Mouse (Mus musculus): ENCODE data around the gene Cyp26a1. TPM values are rescaled to one million over a fixed set of nuclear protein-coding genes. Genes with fewer than 3 reads are reported as not detected.
A peak's percentile ranks its signal among the peaks of the same experiment; 100 is the strongest.

The Cyp26a1 gene
- polyA plus RNA-seq, 1 experiment = 0.06 TPM

DNA sequence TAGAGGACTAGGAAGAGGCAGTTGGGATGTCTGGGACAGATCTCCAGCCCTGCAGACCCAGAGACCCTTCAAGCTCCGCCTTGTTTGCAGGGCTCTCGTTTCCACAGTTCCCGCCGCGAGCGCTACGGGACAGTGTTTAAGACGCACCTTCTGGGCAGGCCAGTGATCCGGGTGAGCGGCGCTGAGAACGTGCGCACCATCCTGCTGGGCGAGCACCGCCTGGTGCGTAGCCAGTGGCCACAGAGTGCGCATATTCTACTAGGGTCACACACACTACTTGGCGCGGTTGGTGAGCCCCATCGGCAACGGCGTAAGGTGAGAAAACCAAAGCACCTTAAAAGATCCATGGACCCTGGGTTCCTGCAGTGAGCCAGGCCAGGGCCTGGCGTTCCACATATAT, 11.3 kb upstream of the Cyp26a1 start:
- H3K79me3 ChIP-seq (ENCODE audit: low read depth) = no peaks in the 10 kb centered on the region
- no peak overlapping the region for H3K4me3 ChIP-seq (ENCODE audit: insufficient read depth, poor library complexity, severe bottlenecking)
- H3K27me3 ChIP-seq (ENCODE audit: control insufficient read depth, insufficient read depth, insufficient read length) = no peaks in the 10 kb centered on the region
- H3ac ChIP-seq (ENCODE audit: control insufficient read depth, insufficient read length, low read depth) = no peak overlapping the region
- TF ChIP-seq MYOD1 (IDR thresholded peaks at IDR 0.05; ENCODE audit: control insufficient read depth, insufficient read length, low read depth) = no peak
- no peak for TF ChIP-seq MYOG (IDR thresholded peaks at IDR 0.05; ENCODE audit: control insufficient read depth, extremely low read depth, insufficient read length)
- no peak for TF ChIP-seq USF1 (IDR thresholded peaks at IDR 0.05; ENCODE audit: low read depth)
- no peaks in the 10 kb centered on the region for H3K36me3 ChIP-seq (ENCODE audit: control insufficient read depth, insufficient read depth)
- H3K79me2 ChIP-seq (ENCODE audit: control insufficient read depth, insufficient read depth) = no peaks in the 10 kb centered on the region

DNA sequence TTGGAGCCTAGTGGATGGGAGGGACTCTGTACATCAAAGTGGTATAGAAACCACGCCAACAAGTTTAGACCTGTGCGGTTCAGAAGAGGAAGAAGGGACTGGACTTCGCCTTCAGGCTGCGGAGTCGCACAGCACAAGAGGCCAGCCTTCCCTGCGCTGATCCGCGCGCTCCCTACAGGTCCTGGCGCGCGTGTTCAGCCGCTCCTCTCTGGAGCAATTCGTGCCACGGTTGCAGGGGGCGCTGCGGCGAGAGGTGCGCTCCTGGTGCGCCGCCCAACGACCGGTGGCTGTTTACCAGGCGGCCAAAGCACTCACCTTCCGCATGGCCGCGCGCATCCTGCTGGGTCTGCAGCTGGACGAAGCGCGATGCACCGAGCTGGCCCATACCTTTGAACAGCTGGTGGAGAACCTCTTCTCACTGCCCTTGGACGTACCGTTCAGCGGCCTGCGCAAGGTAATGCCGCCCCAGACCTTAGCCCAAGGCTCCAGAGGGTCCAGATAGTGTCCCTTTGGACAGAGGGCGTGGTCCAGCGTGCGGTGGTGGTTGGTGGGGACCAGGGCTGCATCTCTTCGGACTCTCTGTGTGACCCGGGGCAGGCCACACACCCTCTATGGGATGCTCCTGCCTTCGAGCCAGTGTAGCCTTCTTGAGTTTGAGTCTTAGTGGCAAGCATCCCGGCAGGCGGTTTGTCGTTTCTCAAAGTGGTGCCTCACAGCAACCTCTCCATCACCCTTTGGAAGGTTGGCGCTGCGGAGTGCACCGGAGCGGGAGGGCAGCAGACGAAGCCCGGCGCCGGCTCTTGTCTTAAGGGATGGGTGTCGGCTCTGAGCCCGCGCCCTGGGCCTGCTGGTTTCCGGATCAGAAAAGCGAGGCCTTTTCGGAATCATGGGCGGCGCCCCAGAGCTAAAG, 10.4 kb upstream of the Cyp26a1 start:
- Histone ChIP-seq H3K27me3 (ENCODE audit: control insufficient read depth, insufficient read depth, insufficient read length) (no peaks in the 10 kb centered on the region), H3K79me3 (ENCODE audit: low read depth) (no peaks in the 10 kb centered on the region), H3K79me2 (ENCODE audit: control insufficient read depth, insufficient read depth) (no peaks in the 10 kb centered on the region), H3K4me3 (ENCODE audit: insufficient read depth, poor library complexity, severe bottlenecking) (no peak overlapping the region), H3K36me3 (ENCODE audit: control insufficient read depth, insufficient read depth) (no peaks in the 10 kb centered on the region), H3ac (ENCODE audit: control insufficient read depth, insufficient read length, low read depth) (no peak overlapping the region)
- TF ChIP-seq CTCF (IDR thresholded peaks at IDR 0.05; ENCODE audit: control insufficient read depth, insufficient read depth, insufficient read length) (no peak), MYOG (IDR thresholded peaks at IDR 0.05; ENCODE audit: control insufficient read depth, extremely low read depth, insufficient read length) (no peak), MYOD1 (IDR thresholded peaks at IDR 0.05; ENCODE audit: control insufficient read depth, insufficient read length, low read depth) (no peak), CEBPB (IDR thresholded peaks at IDR 0.05; ENCODE audit: low read depth) (no peak), USF1 (IDR thresholded peaks at IDR 0.05; ENCODE audit: low read depth) (no peak), FOSL1 (IDR thresholded peaks at IDR 0.05; ENCODE audit: insufficient read depth, low read length, poor library complexity, severe bottlenecking) (no peak), MAX (IDR thresholded peaks at IDR 0.05) (no peak)

DNA sequence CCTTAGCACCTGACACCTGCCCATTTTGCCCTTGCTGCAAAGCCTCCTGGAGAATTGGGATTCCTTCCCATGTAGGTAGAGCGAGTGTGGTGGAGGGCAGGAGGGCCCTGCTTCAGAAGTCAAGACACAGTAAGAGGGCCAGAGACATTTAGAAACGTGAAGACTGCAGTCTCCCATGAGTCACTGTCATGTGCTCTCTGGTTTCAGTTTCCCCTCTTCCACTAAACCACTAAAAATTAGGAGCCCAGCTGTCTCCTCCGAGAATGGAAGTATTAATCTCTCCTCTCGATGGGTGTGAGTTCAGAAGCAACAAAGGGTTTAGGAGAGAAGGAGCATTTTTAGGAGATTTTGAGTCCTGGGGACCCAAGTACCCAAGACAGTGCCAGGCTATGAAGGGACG, 8.1 kb upstream of the Cyp26a1 start:
- H3K27me3 ChIP-seq (ENCODE audit: control insufficient read depth, insufficient read depth, insufficient read length) = no peaks in the 10 kb centered on the region
- no peak overlapping the region for H3ac ChIP-seq (ENCODE audit: control insufficient read depth, insufficient read length, low read depth)
- TF ChIP-seq MYOG (IDR thresholded peaks at IDR 0.05; ENCODE audit: control insufficient read depth, extremely low read depth, insufficient read length) (no peak), MYOD1 (IDR thresholded peaks at IDR 0.05; ENCODE audit: control insufficient read depth, insufficient read length, low read depth) (peak; percentile 74), FOSL1 (IDR thresholded peaks at IDR 0.05; ENCODE audit: insufficient read depth, low read length, poor library complexity, severe bottlenecking) (no peak), CTCF (IDR thresholded peaks at IDR 0.05; ENCODE audit: control insufficient read depth, insufficient read depth, insufficient read length) (no peak), USF1 (IDR thresholded peaks at IDR 0.05; ENCODE audit: low read depth) (peak; percentile 88), CEBPB (IDR thresholded peaks at IDR 0.05; ENCODE audit: low read depth) (no peak), MAX (IDR thresholded peaks at IDR 0.05) (peak; percentile 78)
- H3K79me2 ChIP-seq (ENCODE audit: control insufficient read depth, insufficient read depth) = no peaks in the 10 kb centered on the region
- no peaks in the 10 kb centered on the region for H3K36me3 ChIP-seq (ENCODE audit: control insufficient read depth, insufficient read depth)
- H3K79me3 ChIP-seq (ENCODE audit: low read depth) = no peaks in the 10 kb centered on the region
- H3K4me3 ChIP-seq (ENCODE audit: insufficient read depth, poor library complexity, severe bottlenecking) = no peak overlapping the region

DNA sequence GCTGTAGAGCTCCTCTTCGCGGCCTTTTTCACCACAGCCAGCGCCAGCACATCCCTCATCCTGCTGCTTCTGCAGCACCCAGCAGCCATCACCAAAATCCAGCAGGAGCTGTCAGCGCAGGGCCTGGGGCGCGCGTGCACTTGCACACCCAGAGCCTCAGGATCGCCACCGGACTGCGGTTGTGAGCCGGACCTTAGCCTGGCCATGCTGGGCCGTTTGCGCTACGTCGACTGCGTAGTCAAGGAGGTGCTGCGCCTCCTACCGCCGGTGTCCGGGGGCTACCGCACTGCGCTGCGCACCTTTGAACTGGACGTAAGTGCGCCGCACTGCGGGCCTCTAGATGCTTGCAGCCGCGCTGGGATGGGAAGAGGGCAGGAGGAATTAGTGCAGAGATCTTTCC, 6.9 kb upstream of the Cyp26a1 start:
- H3K79me3 ChIP-seq (ENCODE audit: low read depth) = no peaks in the 10 kb centered on the region
- H3K27me3 ChIP-seq (ENCODE audit: control insufficient read depth, insufficient read depth, insufficient read length) = no peaks in the 10 kb centered on the region
- no peak overlapping the region for H3ac ChIP-seq (ENCODE audit: control insufficient read depth, insufficient read length, low read depth)
- no peaks in the 10 kb centered on the region for H3K36me3 ChIP-seq (ENCODE audit: control insufficient read depth, insufficient read depth)
- no peak for TF ChIP-seq MAX (IDR thresholded peaks at IDR 0.05)
- no peak for TF ChIP-seq MYOD1 (IDR thresholded peaks at IDR 0.05; ENCODE audit: control insufficient read depth, insufficient read length, low read depth)
- no peak for TF ChIP-seq USF1 (IDR thresholded peaks at IDR 0.05; ENCODE audit: low read depth)
- TF ChIP-seq FOSL1 (IDR thresholded peaks at IDR 0.05; ENCODE audit: insufficient read depth, low read length, poor library complexity, severe bottlenecking) = no peak
- TF ChIP-seq CEBPB (IDR thresholded peaks at IDR 0.05; ENCODE audit: low read depth) = no peak
- no peak for TF ChIP-seq CTCF (IDR thresholded peaks at IDR 0.05; ENCODE audit: control insufficient read depth, insufficient read depth, insufficient read length)
- TF ChIP-seq MYOG (IDR thresholded peaks at IDR 0.05; ENCODE audit: control insufficient read depth, extremely low read depth, insufficient read length) = no peak
- H3K4me3 ChIP-seq (ENCODE audit: insufficient read depth, poor library complexity, severe bottlenecking) = no peak overlapping the region
- H3K79me2 ChIP-seq (ENCODE audit: control insufficient read depth, insufficient read depth) = no peaks in the 10 kb centered on the region

GRCm38 (mm10) chr19:37692879-37693278, 4.7 kb upstream of the Cyp26a1 start:
- Histone ChIP-seq H3K27me3 (ENCODE audit: control insufficient read depth, insufficient read depth, insufficient read length) (peaks cover 5% of the 10 kb centered on the region), H3K79me3 (ENCODE audit: low read depth) (no peaks in the 10 kb centered on the region), H3K36me3 (ENCODE audit: control insufficient read depth, insufficient read depth) (no peaks in the 10 kb centered on the region), H3ac (ENCODE audit: control insufficient read depth, insufficient read length, low read depth) (no peak overlapping the region), H3K4me3 (ENCODE audit: insufficient read depth, poor library complexity, severe bottlenecking) (no peak overlapping the region), H3K79me2 (ENCODE audit: control insufficient read depth, insufficient read depth) (no peaks in the 10 kb centered on the region)
- TF ChIP-seq MYOG (IDR thresholded peaks at IDR 0.05; ENCODE audit: control insufficient read depth, extremely low read depth, insufficient read length) (no peak), MAX (IDR thresholded peaks at IDR 0.05) (no peak), MYOD1 (IDR thresholded peaks at IDR 0.05; ENCODE audit: control insufficient read depth, insufficient read length, low read depth) (no peak), CTCF (IDR thresholded peaks at IDR 0.05; ENCODE audit: control insufficient read depth, insufficient read depth, insufficient read length) (no peak), USF1 (IDR thresholded peaks at IDR 0.05; ENCODE audit: low read depth) (no peak), FOSL1 (IDR thresholded peaks at IDR 0.05; ENCODE audit: insufficient read depth, low read length, poor library complexity, severe bottlenecking) (no peak), CEBPB (IDR thresholded peaks at IDR 0.05; ENCODE audit: low read depth) (no peak)
